Mouse (Mus musculus) myocyte (in vitro differentiated cells): Measurements from ENCODE around the gene Acoxl. TPM values are rescaled to one million over a fixed set of nuclear protein-coding genes. Genes with fewer than 3 reads are reported as not detected.

Source experiments
- H3K27me3 ChIP-seq: one replicate; pipeline ENCODE4 v1.6.1; 2011; ENCODE audit not compliant: control insufficient read depth, insufficient read depth, insufficient read length
- H3K36me3 ChIP-seq: one replicate; pipeline ENCODE4 v1.6.1; 2011; ENCODE audit not compliant: control insufficient read depth, insufficient read depth
- H3K4me2 ChIP-seq: one replicate; pipeline ENCODE4 v1.6.1; 2011; ENCODE audit warnings: low read depth, control low read depth
- H3K4me3 ChIP-seq: one replicate; pipeline ENCODE4 v1.5.1; 2011; ENCODE audit warnings: mild to moderate bottlenecking, control low read depth, moderate library complexity
- H3K79me2 ChIP-seq: one replicate; pipeline ENCODE4 v1.6.1; 2011; ENCODE audit not compliant: control insufficient read depth, insufficient read depth
- H3ac ChIP-seq: one replicate; pipeline ENCODE4 v1.6.1; 2011; ENCODE audit not compliant: control insufficient read depth, insufficient read length
- CEBPB ChIP-seq: IDR thresholded peaks from 2 replicates; pipeline ENCODE4 v1.6.1; 2011; ENCODE audit warnings: mild to moderate bottlenecking, moderate library complexity; ENCODE audit not compliant: poor library complexity, insufficient read depth, severe bottlenecking
- E2F4 ChIP-seq: IDR thresholded peaks from one replicate; pipeline ENCODE4 v1.6.1; 2011; ENCODE audit warnings: mild to moderate bottlenecking, control low read depth, moderate library complexity; ENCODE audit not compliant: insufficient read depth
- MAX ChIP-seq: IDR thresholded peaks from one replicate; pipeline ENCODE4 v1.6.1; 2011; ENCODE audit warnings: low read depth, mild to moderate bottlenecking, control low read depth
- MYOD1 ChIP-seq, 3 experiments: IDR thresholded peaks; one replicate each; pipeline ENCODE4 v1.6.1; 2011; ENCODE audit warnings: control low read depth in 2 of 3, low read depth in 2 of 3, mild to moderate bottlenecking in 2 of 3, moderate library complexity in 1 of 3; ENCODE audit not compliant: insufficient read length in 2 of 3, control insufficient read depth in 1 of 3
- MYOG ChIP-seq, 3 experiments: IDR thresholded peaks; one replicate each; pipeline ENCODE4 v1.6.1; 2011; ENCODE audit warnings: control low read depth in 2 of 3, low read depth in 2 of 3, mild to moderate bottlenecking in 2 of 3; ENCODE audit not compliant: insufficient read length in 2 of 3, control insufficient read depth in 1 of 3, insufficient read depth in 1 of 3
- POLR2A ChIP-seq: IDR thresholded peaks from one replicate; pipeline ENCODE4 v1.6.1; 2011; ENCODE audit warnings: low read depth, mild to moderate bottlenecking, control low read depth, moderate library complexity; ENCODE audit not compliant: insufficient read length
- POLR2AphosphoS2 ChIP-seq: IDR thresholded peaks from one replicate; pipeline ENCODE4 v1.6.1; 2011; ENCODE audit warnings: low read depth, control low read depth; ENCODE audit not compliant: insufficient read length
- REST ChIP-seq: IDR thresholded peaks from one replicate; pipeline ENCODE4 v1.6.1; 2011; ENCODE audit warnings: mild to moderate bottlenecking, control low read depth, moderate library complexity; ENCODE audit not compliant: insufficient read depth, insufficient read length
- SRF ChIP-seq: IDR thresholded peaks from one replicate; pipeline ENCODE4 v1.6.1; 2011; ENCODE audit warnings: low read depth; ENCODE audit not compliant: control insufficient read depth, insufficient read length
- TCF12 ChIP-seq: IDR thresholded peaks from one replicate; pipeline ENCODE4 v1.6.1; 2011; ENCODE audit warnings: mild to moderate bottlenecking, control low read depth; ENCODE audit not compliant: poor library complexity, insufficient read depth, severe bottlenecking
- TCF3 ChIP-seq: IDR thresholded peaks from one replicate; pipeline ENCODE4 v1.6.1; 2011; ENCODE audit warnings: low read depth, control low read depth; ENCODE audit not compliant: insufficient read length
- USF1 ChIP-seq: IDR thresholded peaks from one replicate; pipeline ENCODE4 v1.6.1; 2011; ENCODE audit warnings: low read depth, mild to moderate bottlenecking, control low read depth, moderate library complexity
- polyA plus RNA-seq: library from polyadenylated mRNA; unstranded; fragments of >200 nt; fragmentation: generic; extraction: Trizol; gene quantifications from one replicate; pipeline ENCODE4 v1.2.1, GENCODE M21; 2012; ENCODE audit warnings: missing spikeins

Acoxl gene
- polyA plus RNA-seq, 1 experiment, result 0.01 TPM

- peaks cover 22% of the 10 kb centered on the region for H3K27me3 ChIP-seq
- TF ChIP-seq SRF, result no peak
- TF ChIP-seq E2F4, result no peak
- no peak for TF ChIP-seq POLR2AphosphoS2
- no peak for TF ChIP-seq POLR2A
- no peak for TF ChIP-seq MYOG (IDR thresholded peaks at IDR 0.05; ENCODE audit: control insufficient read depth in 1 of 3, insufficient read depth in 1 of 3, insufficient read length in 2 of 3, low read depth in 2 of 3)
- no peak for TF ChIP-seq REST
- no peak for TF ChIP-seq MAX
- no peak for TF ChIP-seq TCF3
- TF ChIP-seq USF1, result no peak
- TF ChIP-seq MYOD1 (IDR thresholded peaks at IDR 0.05; ENCODE audit: control insufficient read depth in 1 of 3, insufficient read length in 2 of 3, low read depth in 2 of 3), result no peak
- no peak for TF ChIP-seq TCF12
- no peak for TF ChIP-seq CEBPB
- H3K36me3 ChIP-seq, result no peaks in the 10 kb centered on the region
- no peak overlapping the region for H3K4me3 ChIP-seq
- no peak overlapping the region for H3K4me2 ChIP-seq
- no peaks in the 10 kb centered on the region for H3K79me2 ChIP-seq
- H3ac ChIP-seq, result no peak overlapping the region
Measured at GRCm38 (mm10) chr2:127929939-127930715, 91.5 kb downstream of the Acoxl start.

DNA sequence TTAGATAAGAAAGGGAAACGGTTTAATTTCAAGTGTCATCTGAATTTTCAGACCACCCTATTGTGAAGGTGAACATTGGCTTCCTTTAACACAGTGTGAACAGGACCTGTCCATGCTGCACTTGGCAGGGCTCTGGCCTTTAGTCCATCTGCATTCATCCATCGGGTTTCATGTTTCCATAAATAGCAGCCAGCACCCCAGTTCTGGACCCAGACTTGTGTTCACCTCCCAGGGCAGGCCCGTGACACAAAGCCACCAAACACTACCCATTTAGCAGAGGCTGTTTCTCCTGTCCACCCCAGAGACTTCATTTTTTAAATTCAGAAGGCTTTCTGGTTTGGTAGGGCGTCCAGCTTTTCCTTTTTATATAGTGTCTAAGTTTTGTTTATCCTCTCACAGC lies 92.9 kb downstream of the Acoxl start:
- no peak overlapping the region for H3ac ChIP-seq
- H3K4me2 ChIP-seq, result no peak overlapping the region
- H3K36me3 ChIP-seq, result no peaks in the 10 kb centered on the region
- TF ChIP-seq CEBPB (no peak), REST (no peak), MYOG (IDR thresholded peaks at IDR 0.05; ENCODE audit: control insufficient read depth in 1 of 3, insufficient read depth in 1 of 3, insufficient read length in 2 of 3, low read depth in 2 of 3) (no peak), POLR2AphosphoS2 (no peak)
- H3K4me3 ChIP-seq, result no peak overlapping the region
- H3K79me2 ChIP-seq, result no peaks in the 10 kb centered on the region
- H3K27me3 ChIP-seq, result peaks cover 12% of the 10 kb centered on the region

DNA sequence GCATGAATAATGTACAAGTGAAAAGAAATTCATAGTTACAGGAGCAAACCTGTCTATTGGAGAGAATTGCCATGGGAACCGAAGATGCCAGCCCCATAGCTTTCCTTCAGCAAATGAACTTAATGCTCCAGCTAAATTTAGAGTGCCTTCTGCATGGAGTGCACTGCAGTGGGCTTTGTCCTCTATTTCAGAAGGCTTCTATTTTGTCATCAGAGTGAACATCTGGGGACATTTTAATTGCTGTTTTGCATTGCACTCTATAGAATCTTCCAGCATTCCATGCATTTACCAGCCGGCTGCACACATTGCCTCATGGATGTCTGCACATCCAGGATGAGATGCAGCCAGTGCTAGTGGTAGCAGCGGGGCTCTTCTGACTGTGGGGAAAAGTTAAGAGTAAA lies 94.9 kb downstream of the Acoxl start:
- H3K36me3 ChIP-seq, result no peaks in the 10 kb centered on the region
- H3K27me3 ChIP-seq, result peaks cover 12% of the 10 kb centered on the region
- H3K79me2 ChIP-seq, result no peaks in the 10 kb centered on the region
- no peak overlapping the region for H3K4me2 ChIP-seq
- H3ac ChIP-seq, result no peak overlapping the region
- no peak overlapping the region for H3K4me3 ChIP-seq
- TF ChIP-seq E2F4 (no peak), MYOG (IDR thresholded peaks at IDR 0.05; ENCODE audit: control insufficient read depth in 1 of 3, insufficient read depth in 1 of 3, insufficient read length in 2 of 3, low read depth in 2 of 3) (no peak), TCF3 (no peak), CEBPB (no peak), MYOD1 (IDR thresholded peaks at IDR 0.05; ENCODE audit: control insufficient read depth in 1 of 3, insufficient read length in 2 of 3, low read depth in 2 of 3) (no peak), POLR2AphosphoS2 (no peak), POLR2A (no peak), USF1 (no peak), MAX (no peak), TCF12 (no peak), REST (no peak), SRF (no peak)

DNA sequence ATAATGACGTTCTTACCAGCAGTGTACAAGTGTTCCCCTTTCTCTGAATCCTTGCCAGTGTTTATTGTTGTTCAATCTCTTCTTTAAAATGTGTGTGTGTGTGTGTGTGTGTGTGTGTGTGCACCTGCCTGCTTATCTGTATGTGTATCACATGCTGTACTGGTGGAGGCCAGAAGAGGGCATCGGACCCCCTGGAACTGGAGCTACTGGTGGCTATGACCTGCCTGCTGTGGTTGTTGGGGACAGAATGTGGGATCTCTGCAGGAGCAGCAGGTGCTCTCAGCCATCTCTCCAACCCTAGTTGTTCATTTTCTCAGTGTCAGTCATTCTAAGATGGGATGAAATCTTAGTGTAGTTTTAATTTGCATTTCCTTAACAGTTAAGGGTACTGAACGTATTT lies 98.4 kb downstream of the Acoxl start:
- H3ac ChIP-seq, result no peak overlapping the region
- no peaks in the 10 kb centered on the region for H3K27me3 ChIP-seq
- no peak overlapping the region for H3K4me2 ChIP-seq
- H3K79me2 ChIP-seq, result no peaks in the 10 kb centered on the region
- TF ChIP-seq CEBPB (no peak), TCF12 (no peak), POLR2A (no peak)
- H3K4me3 ChIP-seq, result no peak overlapping the region
- no peaks in the 10 kb centered on the region for H3K36me3 ChIP-seq

GRCm38 (mm10) chr2:127939206-127939605 lies 100.5 kb downstream of the Acoxl start:
- H3K27me3 ChIP-seq, result no peaks in the 10 kb centered on the region
- no peaks in the 10 kb centered on the region for H3K79me2 ChIP-seq
- no peak overlapping the region for H3K4me3 ChIP-seq
- no peaks in the 10 kb centered on the region for H3K36me3 ChIP-seq
- H3ac ChIP-seq, result no peak overlapping the region
- no peak overlapping the region for H3K4me2 ChIP-seq
- TF ChIP-seq E2F4 (no peak), POLR2A (no peak), SRF (no peak), CEBPB (no peak), TCF3 (no peak)
